Mouse (Mus musculus) cerebellum, adult 11 months (tissue): ENCODE results near the gene Zfp652.
A peak's percentile ranks its signal among the peaks of the same experiment; 100 is the strongest.
"Not testable (repeated sequence)": the region's sequence is repeated elsewhere in the genome, so short reads cannot be mapped to it uniquely, and the experiment has no call there.

Experiments
- DNase-seq: peaks from one replicate; pipeline ENCODE4 v3.0.0; 2022

The Zfp652 gene

GRCm38 (mm10) chr11:95712085-95712562, 349 bp upstream of the Zfp652 start:
- DNase-seq: peak; percentile 20

- DNase-seq: peak; percentile 50
These were observed 845 bp downstream of the Zfp652 start for GRCm38 (mm10) chr11:95713225-95713810.

GRCm38 (mm10) chr11:95713811-95714241, 1.4 kb downstream of the Zfp652 start:
- no peak for DNase-seq

GRCm38 (mm10) chr11:95714411-95714810, 1.9 kb downstream of the Zfp652 start:
- DNase-seq: no peak

GRCm38 (mm10) chr11:95716136-95716535, 3.7 kb downstream of the Zfp652 start:
- DNase-seq: no peak

- DNase-seq: no peak
These were observed 6.9 kb downstream of the Zfp652 start for GRCm38 (mm10) chr11:95719356-95719755.

GRCm38 (mm10) chr11:95723287-95723686, 10.8 kb downstream of the Zfp652 start, which contains the start of gene B130006D01Rik:
B130006D01Rik (plus strand) TSS chr11:95723587.
- no peak for DNase-seq

- DNase-seq: no peak
These were observed 12.0 kb downstream of the Zfp652 start for GRCm38 (mm10) chr11:95724466-95724865.

- no peak for DNase-seq
These were observed 13.7 kb downstream of the Zfp652 start for GRCm38 (mm10) chr11:95726156-95726555.

- no peak for DNase-seq
These were observed 15.5 kb downstream of the Zfp652 start for GRCm38 (mm10) chr11:95727947-95728346.

GRCm38 (mm10) chr11:95728916-95729907, 16.7 kb downstream of the Zfp652 start:
- DNase-seq: no peak

- no peak for DNase-seq
These were observed 22.0 kb downstream of the Zfp652 start for GRCm38 (mm10) chr11:95734485-95734884.

- DNase-seq: no peak
These were observed 25.3 kb downstream of the Zfp652 start for GRCm38 (mm10) chr11:95737811-95738210.

- no peak for DNase-seq
These were observed 32.0 kb downstream of the Zfp652 start for GRCm38 (mm10) chr11:95744521-95744920.

GRCm38 (mm10) chr11:95746821-95747220, 34.3 kb downstream of the Zfp652 start:
- peak; percentile 33 for DNase-seq

GRCm38 (mm10) chr11:95748331-95748730, 35.9 kb downstream of the Zfp652 start:
- no peak for DNase-seq

- DNase-seq: no peak
These were observed 37.1 kb downstream of the Zfp652 start for GRCm38 (mm10) chr11:95749619-95750018.

- DNase-seq: peak; percentile 75
These were observed 38.5 kb downstream of the Zfp652 start for GRCm38 (mm10) chr11:95750995-95751394.

- not testable (repeated sequence) for DNase-seq
These were observed 42.7 kb downstream of the Zfp652 start for GRCm38 (mm10) chr11:95755137-95755536.

GRCm38 (mm10) chr11:95760521-95760920, 48.0 kb downstream of the Zfp652 start:
- no peak for DNase-seq

- no peak for DNase-seq
These were observed 50.5 kb downstream of the Zfp652 start for GRCm38 (mm10) chr11:95762996-95763395.

- no peak for DNase-seq
These were observed 52.3 kb downstream of the Zfp652 start for GRCm38 (mm10) chr11:95764806-95765205.

- no peak for DNase-seq
These were observed 52.9 kb downstream of the Zfp652 start for GRCm38 (mm10) chr11:95765334-95765733.

GRCm38 (mm10) chr11:95768244-95768643, 55.8 kb downstream of the Zfp652 start:
- DNase-seq: no peak
